In genomic region chr2:44927482-44927811, GRCm38 (mm10) we compare ENCODE assay signal across 7 mouse cellular contexts. TPM values are rescaled to one million over a fixed set of nuclear protein-coding genes. Genes with fewer than 3 reads are reported as not detected.
DNase-seq lines count a peak whose midpoint lies in the region; ATAC-seq lines count a peak whose summit lies in the region.

TSS of gene Gtdc1 (minus strand) at chr2:44927657.

- no peaks in the 10 kb centered on the region for H3K27me3 ChIP-seq in liver, embryonic 11.5 days (replicated peaks; ENCODE audit: control insufficient read depth, insufficient read depth, low read length)
- H3K27me3 ChIP-seq in stomach, embryonic 16.5 days (ENCODE audit: control insufficient read depth, insufficient read depth, low read length): no peaks in the 10 kb centered on the region

- peak within 1 kb of the TSS; percentile 86 for H3K27ac ChIP-seq in liver, embryonic 11.5 days (ENCODE audit: low read depth, low read length)
- H3K27ac ChIP-seq in stomach, embryonic 16.5 days (ENCODE audit: low read length): peak within 1 kb of the TSS; percentile 97

- H3K4me2 ChIP-seq in liver, embryonic 11.5 days: peak within 1 kb of the TSS; percentile 79
- H3K4me2 ChIP-seq in stomach, embryonic 16.5 days (ENCODE audit: low read depth, low read length): peak within 1 kb of the TSS; percentile 64

- no peak for DNase-seq in thymus, postnatal 0 days (ENCODE audit: low spot score)
- no peak for DNase-seq in thymus, postnatal 14 days
- DNase-seq in heart, postnatal 4 days: no peak
- no peak for DNase-seq in liver, embryonic 11.5 days (ENCODE audit: low spot score)
- DNase-seq in cerebellum, adult 8-10 months: no peak

- H3K4me1 ChIP-seq in liver, embryonic 11.5 days (replicated peaks; ENCODE audit: control insufficient read depth, insufficient read depth, low read length): peaks cover 6% of the 10 kb centered on the region
- H3K4me1 ChIP-seq in stomach, embryonic 16.5 days (ENCODE audit: control insufficient read depth, insufficient read depth, low read length): 0 out of 2 replicates have a peak, but pooled peaks cover 3% of the 10 kb centered on the region

- peak within 1 kb of the TSS; percentile 83 for H3K9ac ChIP-seq in liver, embryonic 11.5 days (ENCODE audit: low read depth, low read length)
- H3K9ac ChIP-seq in stomach, embryonic 16.5 days (ENCODE audit: low read length): peak within 1 kb of the TSS; percentile 92

- H3K36me3 ChIP-seq in liver, embryonic 11.5 days (ENCODE audit: control insufficient read depth, insufficient read depth, low read length): no peaks in the 10 kb centered on the region
- H3K36me3 ChIP-seq in stomach, embryonic 16.5 days (ENCODE audit: control insufficient read depth, insufficient read depth, low read length): no peaks in the 10 kb centered on the region

- H3K9me3 ChIP-seq in liver, embryonic 11.5 days (ENCODE audit: control insufficient read depth, low read length): no peaks in the 10 kb centered on the region
- no peaks in the 10 kb centered on the region for H3K9me3 ChIP-seq in stomach, embryonic 16.5 days (replicated peaks; ENCODE audit: control insufficient read depth, low read length)

- ATAC-seq in erythroid progenitor cell, adult 5-6 weeks (replicated peaks; ENCODE audit: low FRiP score, poor library complexity, severe bottlenecking): no peak
- no peak; the same call in 1 of the 2 replicates for ATAC-seq in liver, embryonic 11.5 days (replicated peaks; ENCODE audit: low FRiP score)
- ATAC-seq in stomach, embryonic 16.5 days (ENCODE audit: insufficient read depth, low FRiP score): peak; percentile 68

- under 1% methylated on average over 25 of the region's 27 CpGs for WGBS in liver, embryonic 11.5 days
- WGBS in stomach, embryonic 16.5 days: under 1% methylated on average over 27 of the region's 27 CpGs

- peak within 1 kb of the TSS; percentile 71 for H3K4me3 ChIP-seq in liver, embryonic 11.5 days (ENCODE audit: low read depth, low read length)
- peak within 1 kb of the TSS; percentile 66 for H3K4me3 ChIP-seq in stomach, embryonic 16.5 days (replicated peaks; ENCODE audit: low read length)

RNA-seq across cellular contexts. Expression of gene Gtdc1, which starts in this region (rescaled TPM):
- polyA plus RNA-seq in thymus, postnatal 0 days (2015; fragmentation: Nextera tagmentation; extraction: Ambion mirVana): 5.3 and 10.6 TPM in 2 replicates
- total RNA-seq in erythroid progenitor cell, adult 5-6 weeks (2015; ENCODE audit: low replicate concordance): 35.6 and 50.8 TPM in 2 replicates
- 30.0 and 38.1 TPM in 2 replicates for total RNA-seq in erythroid progenitor cell, adult 5-6 weeks (2017; ENCODE audit: low replicate concordance)
- 10 to 100 TPM; 33.5 to 38.5 TPM for total RNA-seq in heart, postnatal 4 days (2021)
- 8.1 and 8.5 TPM in 2 replicates for polyA plus RNA-seq in liver, embryonic 11.5 days (2014; fragmentation: Nextera tagmentation; extraction: Ambion mirVana)
- 11.1 and 11.3 TPM in 2 replicates for polyA plus RNA-seq in stomach, embryonic 16.5 days (2015; fragmentation: Nextera tagmentation; extraction: Ambion mirVana)
